Mouse (Mus musculus): ENCODE results near the gene Vat1.

Gene Vat1

GRCm38 (mm10) chr11:101441450-101442126, 24.4 kb downstream of the Vat1 start:
- ChIA-PET CTCF (interaction anchor here (0.5 to 1.8 kb wide), 85 partner anchors 8 to 1026 kb away, joined by 3 to 21 read pairs (median 4); partner anchors contain the start of genes Ptges3l (in 3 of the 4), Rundc1 (in 3 of the 4), Becn1 (in 2 of the 4) and Cntd1 (in 2 of the 4)), POLR2A (interaction anchor here (0.5 to 22.5 kb wide), 294 partner anchors 8 to 1716 kb away, joined by 3 to 550 read pairs (median 4); partner anchors contain the start of genes Gm27029 (in 4 of the 4), Ptges3l (in 4 of the 4), Rnd2 (in 4 of the 4) and Rundc1 (in 4 of the 4))

- POLR2A ChIA-PET = interaction anchor here in 1 of 4 experiments (0.6 to 0.7 kb wide), 3 partner anchors 17 to 130 kb away, joined by 3 to 4 read pairs (median 3); no protein-coding TSS in a partner anchor
- CTCF ChIA-PET = interaction anchor here in 2 of 4 experiments (0.7 to 0.8 kb wide), 3 partner anchors 12 to 390 kb away, joined by 3 to 5 read pairs (median 4); no protein-coding TSS in a partner anchor
These were observed 28.0 kb downstream of the Vat1 start for GRCm38 (mm10) chr11:101438006-101438405.

- ChIA-PET CTCF (interaction anchor here in 3 of 4 experiments (0.5 to 1.0 kb wide), 4 partner anchors 9 to 53 kb away, joined by 3 to 4 read pairs (median 3); no protein-coding TSS in a partner anchor), POLR2A (interaction anchor here in 3 of 4 experiments (0.6 to 2.5 kb wide), 17 partner anchors 8 to 242 kb away, joined by 3 to 8 read pairs (median 3); partner anchors contain the start of genes Rnd2 (in 3 of the 3), Aarsd1 (in 1 of the 3), Becn1 (in 1 of the 3) and Gm27029 (in 1 of the 3))
These were observed 29.1 kb downstream of the Vat1 start for GRCm38 (mm10) chr11:101436916-101437315.

- ChIA-PET CTCF (no interaction called here), POLR2A (interaction anchor here (0.7 to 14.8 kb wide), 11 partner anchors 8 to 33 kb away, joined by 3 to 207 read pairs (median 4); partner anchors contain the start of genes Aarsd1 (in 2 of the 4), Ptges3l (in 1 of the 4), Rpl27 (in 1 of the 4) and Rundc1 (in 1 of the 4))
These were observed 30.2 kb downstream of the Vat1 start for GRCm38 (mm10) chr11:101435831-101436230.

- POLR2A ChIA-PET = interaction anchor here (0.8 to 14.8 kb wide), 16 partner anchors 8 to 425 kb away, joined by 3 to 207 read pairs (median 6); partner anchors contain the start of genes Rpl27 (in 4 of the 4), Aarsd1 (in 2 of the 4), Gm27029 (in 2 of the 4) and Ptges3l (in 2 of the 4)
- CTCF ChIA-PET = interaction anchor here in 2 of 4 experiments (0.5 to 2.1 kb wide), 7 partner anchors 9 to 1969 kb away, joined by 3 to 15 read pairs (median 4); partner anchors contain the start of genes Rpl27 (in 2 of the 2), Gm27029 (in 1 of the 2), Ptges3l (in 1 of the 2) and Rundc1 (in 1 of the 2)
These were observed 32.6 kb downstream of the Vat1 start for GRCm38 (mm10) chr11:101433396-101433795.

GRCm38 (mm10) chr11:101431327-101431726, 34.7 kb downstream of the Vat1 start:
- ChIA-PET POLR2A (interaction anchor here in 3 of 4 experiments (0.7 to 14.8 kb wide), 3 partner anchors 11 to 12 kb away, joined by 5 to 207 read pairs (median 5); partner anchors contain the start of gene Rpl27 (in 3 of the 3)), CTCF (interaction anchor here in 1 of 4 experiments (0.9 to 1.0 kb wide), 2 partner anchors 8 to 11 kb away, joined by 3 to 4 read pairs; partner anchors contain the start of gene Rpl27)

- ChIA-PET POLR2A (interaction anchor here in 3 of 4 experiments (0.8 to 14.8 kb wide), 9 partner anchors 10 to 166 kb away, joined by 3 to 207 read pairs (median 5); partner anchors contain the start of genes Rpl27 (in 3 of the 3) and Wnk4 (in 1 of the 3)), CTCF (interaction anchor here in 3 of 4 experiments (0.5 to 1.6 kb wide), 3 partner anchors 16 to 1020 kb away, joined by 4 to 13 read pairs (median 5); partner anchors contain the start of gene Rpl27 (in 2 of the 3))
These were observed 39.9 kb downstream of the Vat1 start for GRCm38 (mm10) chr11:101426165-101426564.

GRCm38 (mm10) chr11:101424925-101425813, 40.9 kb downstream of the Vat1 start, which contains the start of the genes Rundc1 and Ptges3l:
Rundc1 (plus strand) TSS chr11:101425085.
Ptges3l (minus strand) TSS chr11:101425333.
- CTCF ChIA-PET = interaction anchor here (0.5 to 1.8 kb wide), 10 partner anchors 9 to 1021 kb away, joined by 3 to 13 read pairs (median 4); partner anchors contain the start of gene Rpl27 (in 3 of the 4)

GRCm38 (mm10) chr11:101424105-101424851, 41.8 kb downstream of the Vat1 start, which contains the start of gene Gm27029:
Gm27029 (minus strand) TSS chr11:101424796.
- ChIA-PET CTCF (interaction anchor here in 3 of 4 experiments (0.6 to 2.1 kb wide), 9 partner anchors 10 to 809 kb away, joined by 3 to 10 read pairs (median 3); partner anchors contain the start of gene Rpl27 (in 1 of the 3)), POLR2A (interaction anchor here (0.8 to 14.8 kb wide), 31 partner anchors 8 to 304 kb away, joined by 3 to 207 read pairs (median 4); partner anchors contain the start of genes Rpl27 (in 4 of the 4), Wnk4 (in 2 of the 4), Aarsd1 (in 1 of the 4) and Aoc2 (in 1 of the 4))

More at GRCm38 (mm10) chr11:101424925-101425813, 40.9 kb downstream of the Vat1 start, which contains the start of the genes Rundc1 and Ptges3l:
- POLR2A ChIA-PET = interaction anchor here (0.6 to 14.8 kb wide), 37 partner anchors 8 to 897 kb away, joined by 3 to 207 read pairs (median 4); partner anchors contain the start of genes Rpl27 (in 4 of the 4), Aarsd1 (in 2 of the 4), Wnk4 (in 2 of the 4) and Acly (in 1 of the 4)

- CTCF ChIA-PET = interaction anchor here (0.5 to 2.3 kb wide), 22 partner anchors 17 to 422 kb away, joined by 3 to 21 read pairs (median 4); partner anchors contain the start of genes Rpl27 (in 3 of the 4), Cntnap1 (in 1 of the 4), Plekhh3 (in 1 of the 4) and Vat1 (in 1 of the 4)
- POLR2A ChIA-PET = interaction anchor here (0.5 to 11.9 kb wide), 24 partner anchors 14 to 801 kb away, joined by 3 to 179 read pairs (median 3); partner anchors contain the start of genes Rpl27 (in 4 of the 4), Cntd1 (in 1 of the 4), Coa3 (in 1 of the 4) and Nkiras2 (in 1 of the 4)
These were observed 45.9 kb downstream of the Vat1 start for GRCm38 (mm10) chr11:101420148-101420547.

GRCm38 (mm10) chr11:101419610-101420009, 46.4 kb downstream of the Vat1 start:
- POLR2A ChIA-PET = interaction anchor here (0.5 to 11.9 kb wide), 29 partner anchors 9 to 801 kb away, joined by 3 to 179 read pairs (median 3); partner anchors contain the start of genes Rpl27 (in 4 of the 4), Cntd1 (in 1 of the 4), Coa3 (in 1 of the 4) and Nkiras2 (in 1 of the 4)
- CTCF ChIA-PET = interaction anchor here (0.5 to 2.3 kb wide), 36 partner anchors 9 to 422 kb away, joined by 3 to 21 read pairs (median 4); partner anchors contain the start of genes Rpl27 (in 4 of the 4), Cntnap1 (in 1 of the 4), Plekhh3 (in 1 of the 4) and Tmem106a (in 1 of the 4)

- ChIA-PET POLR2A (interaction anchor here (0.6 to 11.9 kb wide), 28 partner anchors 8 to 239 kb away, joined by 3 to 179 read pairs (median 4); partner anchors contain the start of genes Rpl27 (in 4 of the 4), Aoc2 (in 1 of the 4), Cntd1 (in 1 of the 4) and Coa3 (in 1 of the 4)), CTCF (interaction anchor here (0.5 to 2.3 kb wide), 30 partner anchors 9 to 712 kb away, joined by 3 to 21 read pairs (median 5); partner anchors contain the start of genes Rpl27 (in 3 of the 4), Cntnap1 (in 1 of the 4), Plekhh3 (in 1 of the 4) and Tmem106a (in 1 of the 4))
These were observed 47.0 kb downstream of the Vat1 start for GRCm38 (mm10) chr11:101418991-101419390.

- CTCF ChIA-PET = interaction anchor here in 3 of 4 experiments (0.8 to 2.7 kb wide), 6 partner anchors 22 to 116 kb away, joined by 3 to 10 read pairs (median 4); partner anchors contain the start of genes Becn1 (in 1 of the 3) and Rpl27 (in 1 of the 3)
These were observed 48.8 kb downstream of the Vat1 start, which contains the start of gene Aarsd1 for GRCm38 (mm10) chr11:101417101-101417855. Aarsd1 (minus strand) TSS chr11:101417615.

More at GRCm38 (mm10) chr11:101417101-101417855, 48.8 kb downstream of the Vat1 start, which contains the start of gene Aarsd1:
- POLR2A ChIA-PET = interaction anchor here (0.6 to 11.9 kb wide), 28 partner anchors 8 to 225 kb away, joined by 3 to 179 read pairs (median 4); partner anchors contain the start of genes Rnd2 (in 3 of the 4), Rpl27 (in 3 of the 4), Nbr1 (in 2 of the 4) and Ptges3l (in 2 of the 4)
